Mouse (Mus musculus) brain, adult 2 months (tissue): ENCODE measurements around the gene Specc1.

ENCODE experiments used
- DNase-seq: peaks from one replicate; pipeline ENCODE4 v3.0.0; 2011; ENCODE audit warnings: low read depth, low spot score

Gene Specc1

GRCm38 (mm10) chr11:62090321-62090720 lies 133.8 kb downstream of the Specc1 start:
- no peak for DNase-seq

DNA sequence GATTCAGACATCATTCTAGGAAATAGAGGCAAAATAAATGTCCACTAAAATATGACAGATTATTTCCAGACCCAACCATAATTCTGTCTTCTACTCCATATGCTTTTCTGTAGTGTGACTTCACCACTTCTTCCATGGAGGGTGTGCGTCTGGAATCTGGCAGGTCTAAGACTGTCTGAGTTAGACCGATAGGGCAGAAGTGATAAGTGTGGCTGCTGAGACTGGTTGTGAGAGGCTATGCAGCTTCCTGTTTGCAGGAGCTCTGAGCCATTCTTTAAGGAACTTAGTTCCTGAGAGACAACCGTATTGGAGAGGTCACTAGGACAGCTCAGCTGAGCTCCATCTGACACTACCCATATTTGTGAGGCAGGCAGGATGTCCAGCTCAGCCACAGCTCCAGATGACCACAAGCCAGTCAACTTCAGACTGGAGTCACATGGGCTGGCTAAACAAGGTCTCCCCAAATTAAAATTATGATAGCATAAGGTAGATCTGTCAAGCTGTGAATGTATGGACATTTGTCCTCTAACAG lies 146.9 kb downstream of the Specc1 start:
- DNase-seq = peak; percentile 10

DNA sequence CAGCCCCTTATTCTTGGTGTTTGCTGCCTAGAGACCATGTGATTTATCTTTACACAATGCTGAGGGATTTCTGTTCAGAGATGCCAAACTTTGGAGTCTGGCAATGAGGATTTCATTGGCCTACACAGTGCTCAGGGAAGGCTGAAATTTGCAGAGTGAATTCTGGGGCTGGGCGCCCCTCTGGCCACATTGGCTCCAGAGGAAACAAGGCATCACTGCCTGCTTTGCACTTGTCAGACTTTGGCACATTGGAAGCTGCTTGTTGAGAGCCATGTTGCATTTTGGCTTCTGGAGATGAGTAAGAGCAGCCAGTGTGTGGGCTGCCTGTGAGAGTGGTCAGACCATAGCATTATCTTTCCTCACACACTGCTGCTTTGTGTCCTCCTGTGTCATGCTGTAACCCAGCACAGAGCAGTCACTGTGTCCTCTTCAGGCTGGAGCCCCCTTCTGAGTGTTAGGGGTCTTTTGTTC lies 149.9 kb downstream of the Specc1 start:
- DNase-seq = peak; percentile 92

- no peak for DNase-seq
Observed at GRCm38 (mm10) chr11:62107272-62107836, 150.8 kb downstream of the Specc1 start.

DNA sequence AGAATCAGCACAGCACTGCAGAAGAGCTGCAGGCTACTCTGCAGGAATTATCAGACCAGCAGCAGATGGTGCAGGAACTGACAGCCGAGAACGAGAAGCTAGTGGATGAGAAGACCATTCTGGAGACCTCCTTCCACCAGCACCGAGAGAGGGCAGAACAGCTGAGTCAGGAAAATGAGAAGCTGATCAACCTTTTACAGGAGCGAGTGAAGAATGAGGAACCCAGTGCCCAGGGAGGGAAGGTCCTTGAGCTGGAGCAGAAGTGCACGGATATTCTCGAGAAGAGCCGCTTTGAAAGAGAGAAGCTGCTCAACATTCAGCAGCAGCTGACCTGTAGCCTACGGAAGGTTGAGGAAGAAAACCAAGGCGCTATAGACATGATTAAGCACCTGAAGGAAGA lies 162.0 kb downstream of the Specc1 start:
- DNase-seq = peak; percentile 35

GRCm38 (mm10) chr11:62119871-62120270 lies 163.3 kb downstream of the Specc1 start:
- DNase-seq = peak; percentile 45

DNA sequence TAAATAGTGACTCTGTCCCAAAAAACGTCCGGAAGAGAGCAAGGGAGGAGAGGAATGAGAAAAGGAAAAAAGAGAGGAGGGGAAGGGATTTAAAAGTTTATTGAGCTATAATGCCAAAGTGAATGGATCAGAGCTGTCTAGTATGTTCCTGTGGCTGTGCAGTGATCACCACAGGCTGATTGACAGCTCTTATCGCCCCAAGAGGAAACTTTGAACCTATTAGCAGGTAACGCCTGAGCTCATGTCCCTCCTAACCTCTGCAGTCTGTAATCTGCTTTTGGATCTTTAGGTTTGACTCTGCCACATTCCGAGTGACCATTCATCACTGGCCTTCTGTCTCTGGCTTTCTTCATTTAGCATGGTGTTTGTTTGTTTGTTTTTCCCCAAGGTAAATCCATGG lies 164.8 kb downstream of the Specc1 start:
- DNase-seq = no peak

DNA sequence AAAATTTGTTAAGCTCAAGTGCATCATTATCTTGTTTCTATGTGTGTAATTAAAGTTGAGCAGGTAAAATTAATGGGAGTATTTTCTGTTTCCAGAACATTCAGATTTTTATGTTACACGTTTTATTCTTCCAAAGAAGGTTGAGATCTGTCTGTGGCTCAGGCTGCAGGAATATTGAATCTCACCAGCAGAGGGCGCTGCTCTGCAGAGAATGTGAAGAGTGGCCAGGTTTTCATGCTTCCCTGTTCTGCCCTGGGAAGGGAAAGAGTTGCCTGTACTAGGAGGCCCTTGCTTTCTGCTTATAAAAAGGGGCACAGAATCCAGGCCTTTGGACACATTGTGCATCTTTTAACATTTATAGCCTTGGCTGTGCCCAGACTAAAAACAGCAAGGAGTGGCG lies 171.1 kb downstream of the Specc1 start:
- peak; percentile 92 for DNase-seq

DNA sequence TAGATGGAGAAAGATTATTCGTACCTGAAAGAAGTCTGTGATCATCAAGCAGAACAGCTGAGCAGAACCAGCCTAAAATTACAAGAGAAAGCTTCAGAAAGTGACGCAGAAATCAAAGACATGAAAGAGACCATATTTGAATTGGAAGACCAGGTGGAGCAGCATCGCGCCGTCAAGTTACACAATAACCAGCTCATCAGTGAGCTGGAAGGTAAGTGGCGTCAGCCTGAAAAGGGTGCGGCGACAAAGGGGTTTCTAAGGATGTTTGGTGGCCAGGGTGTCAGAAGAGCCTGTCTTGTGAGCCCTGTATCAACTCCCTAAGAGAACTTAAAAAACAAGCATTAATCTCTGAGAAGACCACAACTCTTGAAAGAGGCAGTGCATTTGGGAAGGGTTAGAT lies 171.6 kb downstream of the Specc1 start:
- DNase-seq = no peak

DNA sequence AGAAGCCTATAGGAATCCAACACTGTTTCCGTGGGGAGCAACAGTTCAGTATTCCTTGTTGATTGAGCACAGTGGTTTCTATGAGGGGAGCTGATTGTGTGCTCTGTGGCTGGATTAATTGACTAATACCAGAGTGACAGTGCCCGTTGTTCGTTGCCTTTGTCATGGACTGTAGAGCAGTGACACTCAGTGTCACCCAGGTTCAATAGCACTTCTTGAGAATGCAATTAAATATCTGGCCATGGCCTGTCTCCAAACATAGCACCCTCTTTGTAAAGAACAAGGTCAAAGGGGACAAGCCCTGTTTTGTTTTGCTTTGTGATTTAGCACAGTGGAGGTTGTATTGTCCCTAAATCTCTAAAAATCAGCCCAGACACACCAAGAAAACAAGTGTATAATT lies 173.6 kb downstream of the Specc1 start:
- peak; percentile 68 for DNase-seq

- no peak for DNase-seq
Observed at GRCm38 (mm10) chr11:62130685-62131295, 174.2 kb downstream of the Specc1 start.

GRCm38 (mm10) chr11:62131601-62132000 lies 175.0 kb downstream of the Specc1 start:
- no peak for DNase-seq

DNA sequence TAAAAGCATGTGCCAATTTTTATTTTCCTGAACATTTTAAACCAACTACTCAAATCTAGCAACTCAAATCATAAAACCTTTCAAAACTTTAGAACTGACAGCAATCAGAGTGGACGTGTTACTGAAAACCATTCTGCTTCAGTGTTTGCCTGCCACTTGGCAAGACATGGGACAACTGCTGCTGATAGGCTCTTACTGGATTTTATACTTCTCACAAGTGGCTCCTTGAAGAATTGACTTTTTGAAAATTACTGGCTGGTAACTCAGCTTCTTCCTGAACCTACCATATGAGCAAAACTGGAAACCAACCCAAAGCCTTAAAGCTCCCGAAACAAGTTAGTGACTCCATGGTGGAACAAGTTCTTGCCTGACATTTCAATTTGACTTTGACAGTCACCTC lies 177.6 kb downstream of the Specc1 start:
- DNase-seq = no peak

DNA sequence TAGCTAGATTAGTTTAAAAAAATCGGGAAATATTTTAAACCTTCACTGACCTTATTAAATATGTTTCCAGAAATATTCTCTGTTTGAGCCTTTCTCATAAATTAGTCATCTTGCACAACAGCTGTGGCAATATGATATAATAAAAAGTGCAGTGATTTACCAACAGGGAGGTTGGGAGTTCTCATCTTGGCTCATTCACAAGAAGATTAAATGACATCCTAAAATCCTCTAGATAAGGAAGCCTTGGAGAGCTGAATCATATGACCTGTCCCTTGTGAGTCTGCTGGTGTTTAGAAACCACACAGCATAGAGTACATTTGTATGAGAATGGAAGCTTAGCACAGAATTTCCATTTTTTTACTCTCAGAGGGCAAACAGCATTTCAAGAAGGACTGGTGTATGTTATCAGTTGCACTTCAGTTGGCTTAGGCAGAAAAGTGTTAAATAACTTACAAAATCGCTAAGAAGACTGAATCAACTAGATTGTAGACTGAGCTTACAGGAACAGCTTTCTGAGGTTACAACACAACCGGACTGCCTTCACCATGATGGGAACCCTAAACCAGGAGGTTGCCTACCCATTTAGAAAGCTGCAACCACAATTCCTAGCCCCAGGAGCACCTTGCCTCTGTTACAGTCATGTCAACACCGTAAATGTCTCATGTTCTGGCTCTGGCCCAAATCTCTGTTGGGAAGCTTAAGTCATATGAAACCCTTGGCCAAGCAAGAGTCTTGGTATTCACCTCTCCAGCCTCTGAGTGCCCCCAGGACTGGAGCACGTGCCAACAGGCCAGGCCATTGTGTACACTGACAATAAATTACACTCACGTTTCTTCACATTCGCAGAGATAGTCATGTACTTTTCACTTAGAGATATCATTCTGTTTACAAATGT lies 188.9 kb downstream of the Specc1 start:
- DNase-seq = peak; percentile 39

DNA sequence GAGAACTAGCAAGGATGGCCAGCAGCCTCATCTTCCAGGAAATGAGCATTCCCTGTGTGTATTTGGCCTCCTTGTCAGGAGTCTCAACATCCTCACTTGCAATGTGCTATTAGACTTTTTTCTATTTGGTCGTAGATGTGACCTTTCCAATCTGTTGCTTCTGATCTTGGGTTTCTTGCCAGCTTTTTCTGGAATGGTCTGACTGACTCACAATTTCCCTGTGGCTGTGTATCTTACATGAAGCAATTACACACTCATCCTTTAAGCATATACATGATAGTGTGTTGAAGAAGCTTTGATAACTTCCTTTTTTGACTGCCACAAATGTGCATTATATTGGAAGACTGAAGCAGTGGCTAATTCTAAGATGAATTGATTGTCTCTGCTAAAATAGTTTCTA lies 190.1 kb downstream of the Specc1 start:
- DNase-seq = no peak

- DNase-seq = no peak
Observed at GRCm38 (mm10) chr11:62148026-62148425, 191.5 kb downstream of the Specc1 start.

- no peak for DNase-seq
Observed at GRCm38 (mm10) chr11:62148449-62148848, 191.9 kb downstream of the Specc1 start.

GRCm38 (mm10) chr11:62153057-62153456 lies 196.5 kb downstream of the Specc1 start:
- DNase-seq = no peak

GRCm38 (mm10) chr11:62159803-62160202 lies 203.2 kb downstream of the Specc1 start:
- DNase-seq = no peak

DNA sequence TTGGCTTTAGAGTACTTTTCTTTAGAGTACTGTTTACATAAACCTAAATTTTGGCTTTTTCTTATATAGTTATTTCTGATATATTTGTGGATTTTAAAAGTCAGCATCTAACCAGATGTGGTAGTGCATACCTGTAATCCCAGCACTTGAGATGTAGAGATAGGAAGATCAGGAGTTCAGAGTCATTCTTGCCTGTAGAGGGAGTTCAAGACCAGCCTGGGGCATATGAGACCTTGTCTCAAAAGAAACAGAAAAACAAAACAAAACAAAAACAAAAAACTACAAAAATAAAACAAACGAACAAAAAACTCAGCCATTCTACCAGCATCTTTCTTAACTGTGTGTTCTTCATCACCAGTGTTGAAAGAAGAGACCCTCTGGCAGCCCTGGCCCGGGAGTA lies 204.9 kb downstream of the Specc1 start:
- DNase-seq = no peak

- DNase-seq = no peak
Observed at GRCm38 (mm10) chr11:62164357-62164756, 207.8 kb downstream of the Specc1 start.

GRCm38 (mm10) chr11:62166503-62166902 lies 209.9 kb downstream of the Specc1 start:
- DNase-seq = no peak
